ENCODE assay signal across 9 mouse cellular contexts in the genomic region with DNA sequence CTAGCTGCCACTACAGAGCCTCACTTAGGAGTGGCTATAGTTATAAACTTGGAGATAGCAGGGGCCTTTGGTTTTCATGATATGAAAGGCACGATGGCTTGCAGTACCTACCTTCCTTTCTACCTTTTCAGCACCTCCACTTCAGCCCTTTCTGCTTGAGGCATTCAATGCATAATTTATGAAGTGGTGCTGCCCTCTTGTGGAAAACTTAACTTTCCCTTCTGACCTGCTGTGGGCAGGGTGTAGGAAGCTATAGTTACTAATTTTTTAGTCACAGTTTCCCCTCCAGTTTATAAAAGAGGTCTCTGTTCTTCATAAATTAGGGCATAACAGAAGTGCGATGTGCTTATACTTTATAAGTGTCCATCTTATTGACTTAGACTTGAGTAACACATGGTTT.
A peak's percentile ranks its signal among the peaks of the same experiment; 100 is the strongest.
DNase-seq lines count a peak whose midpoint lies in the region; ATAC-seq lines count a peak whose summit lies in the region.
"Had no signal": no experiment of that assay in that cellular context is flagged by ENCODE, and none has a peak within 500 bp of the region (broad histone marks: within the 10 kb centered on the region; RNA-seq: fewer than 3 reads in every experiment).

No protein-coding gene starts in this region.

- WGBS in hindbrain, embryonic 14.5 days: 84% methylated on average over 2 of the region's 2 CpGs
- 80% methylated on average over 2 of the region's 2 CpGs for WGBS in hindbrain, embryonic 13.5 days

- no peak overlapping the region for H3K4me2 ChIP-seq in hindbrain, embryonic 14.5 days (replicated peaks)
- H3K4me2 ChIP-seq in hindbrain, embryonic 13.5 days: no peak overlapping the region
- H3K4me2 ChIP-seq: limb, embryonic 13.5 days had no signal

- no peak overlapping the region for H3K9ac ChIP-seq in hindbrain, embryonic 14.5 days
- no peak overlapping the region for H3K9ac ChIP-seq in hindbrain, embryonic 13.5 days
- H3K9ac ChIP-seq: limb, embryonic 13.5 days had no signal

- no peaks in the 10 kb centered on the region for H3K4me1 ChIP-seq in hindbrain, embryonic 14.5 days (replicated peaks; ENCODE audit: control insufficient read depth, insufficient read depth, low read length)
- H3K4me1 ChIP-seq in hindbrain, embryonic 13.5 days (replicated peaks): no peaks in the 10 kb centered on the region
- H3K4me1 ChIP-seq: limb, embryonic 13.5 days had no signal

- no peak for ATAC-seq in hindbrain, embryonic 14.5 days (ENCODE audit: low FRiP score)
- ATAC-seq in hindbrain, embryonic 13.5 days (ENCODE audit: low FRiP score): no peak
- ATAC-seq in erythroid progenitor cell, adult 5-6 weeks (replicated peaks; ENCODE audit: low FRiP score, poor library complexity, severe bottlenecking): no peak

- no peak overlapping the region for H3K27ac ChIP-seq in hindbrain, embryonic 14.5 days
- H3K27ac ChIP-seq in hindbrain, embryonic 13.5 days: no peak overlapping the region
- H3K27ac ChIP-seq: limb, embryonic 13.5 days had no signal

- no peaks in the 10 kb centered on the region for H3K36me3 ChIP-seq in hindbrain, embryonic 14.5 days (replicated peaks; ENCODE audit: control insufficient read depth, insufficient read depth)
- no peaks in the 10 kb centered on the region for H3K36me3 ChIP-seq in hindbrain, embryonic 13.5 days
- H3K36me3 ChIP-seq: limb, embryonic 13.5 days had no signal

- H3K4me3 ChIP-seq in hindbrain, embryonic 14.5 days (replicated peaks; ENCODE audit: low read length): no peak overlapping the region
- no peak overlapping the region for H3K4me3 ChIP-seq in hindbrain, embryonic 13.5 days
- H3K4me3 ChIP-seq: limb, embryonic 13.5 days had no signal

- H3K27me3 ChIP-seq in hindbrain, embryonic 14.5 days (ENCODE audit: control insufficient read depth, insufficient read depth, low read length): no peaks in the 10 kb centered on the region
- H3K27me3 ChIP-seq in hindbrain, embryonic 13.5 days: no peaks in the 10 kb centered on the region
- H3K27me3 ChIP-seq: limb, embryonic 13.5 days had no signal

- DNase-seq in adrenal gland, postnatal 10 days: peak; percentile 31
- DNase-seq in adrenal gland, adult 8-10 months: no peak
- peak; percentile 30 for DNase-seq in hindbrain, embryonic 14.5 days (ENCODE audit: low spot score)
- DNase-seq in thymus, postnatal 0 days (ENCODE audit: low spot score): peak; percentile 1
- no peak for DNase-seq in thymus, postnatal 4 days
- no peak for DNase-seq in urinary bladder, postnatal 25 days (ENCODE audit: low spot score)

- H3K9me3 ChIP-seq in hindbrain, embryonic 14.5 days (ENCODE audit: control insufficient read depth, low read length): no peaks in the 10 kb centered on the region
- H3K9me3 ChIP-seq in hindbrain, embryonic 13.5 days: no peaks in the 10 kb centered on the region
- H3K9me3 ChIP-seq: limb, embryonic 13.5 days had no signal

Comparison
In these comparisons a context has a peak if more than half of its experiments do, and no peak if none do; other contexts are left out.
1. DNase-seq: peak in adrenal gland, postnatal 10 days (single experiment), hindbrain, embryonic 14.5 days (single experiment) and thymus, postnatal 0 days (single experiment); none in adrenal gland, adult 8-10 months (single experiment), thymus, postnatal 4 days (single experiment) and urinary bladder, postnatal 25 days (single experiment).